Mouse (Mus musculus) bone marrow, adult 2 months (tissue): ENCODE results near the gene Mthfd2l. TPM values are rescaled to one million over a fixed set of nuclear protein-coding genes. Genes with fewer than 3 reads are reported as not detected.

Source experiments
- H3K27ac ChIP-seq: fragments of 200-500 bp; 2 replicates; pipeline ENCODE4 v1.5.1; 2012; ENCODE audit warnings: low read depth, mild to moderate bottlenecking, control low read depth, inconsistent platforms, low read length; ENCODE audit not compliant: control insufficient read depth, poor library complexity, insufficient read depth
- H3K4me1 ChIP-seq: fragments of 200-500 bp; 2 replicates; pipeline ENCODE4 v1.6.1; 2011; ENCODE audit warnings: low read length; ENCODE audit not compliant: control insufficient read depth, insufficient read depth
- H3K4me3 ChIP-seq: fragments of 200-500 bp; replicated peaks from 2 replicates; pipeline ENCODE3; 2011; ENCODE audit warnings: mild to moderate bottlenecking, low read depth, low read length, control low read depth; ENCODE audit not compliant: control insufficient read depth
- CTCF ChIP-seq: fragments of 200-500 bp; IDR thresholded peaks from 2 replicates; pipeline ENCODE4 v1.5.1; 2011; ENCODE audit warnings: low read length, control low read depth; ENCODE audit not compliant: control insufficient read depth, insufficient read depth
- POLR2A ChIP-seq: fragments of 200-500 bp; IDR thresholded peaks from 2 replicates; pipeline ENCODE4 v1.6.1; 2011; ENCODE audit warnings: low read depth, mild to moderate bottlenecking, control low read depth, low read length, borderline replicate concordance; ENCODE audit not compliant: control insufficient read depth
- WGBS: fragments of 180-500 bp; shearing (Covaris S2); methylation state at CpG from one replicate; pipeline ENCODE4 v1.1.7; 2018; 5-methylcytosine and 5-hydroxymethylcytosine counted together
- polyA plus RNA-seq: library from polyadenylated mRNA; stranded (reverse); fragments of >200 nt; gene quantifications from 2 replicates; pipeline ENCODE4 v1.2.4, GENCODE M21; 2011; ENCODE audit warnings: low replicate concordance; ENCODE audit not compliant: missing spikeins, insufficient read depth, insufficient read length

Gene Mthfd2l
- polyA plus RNA-seq, 1 experiment, result 3.4 TPM

DNA sequence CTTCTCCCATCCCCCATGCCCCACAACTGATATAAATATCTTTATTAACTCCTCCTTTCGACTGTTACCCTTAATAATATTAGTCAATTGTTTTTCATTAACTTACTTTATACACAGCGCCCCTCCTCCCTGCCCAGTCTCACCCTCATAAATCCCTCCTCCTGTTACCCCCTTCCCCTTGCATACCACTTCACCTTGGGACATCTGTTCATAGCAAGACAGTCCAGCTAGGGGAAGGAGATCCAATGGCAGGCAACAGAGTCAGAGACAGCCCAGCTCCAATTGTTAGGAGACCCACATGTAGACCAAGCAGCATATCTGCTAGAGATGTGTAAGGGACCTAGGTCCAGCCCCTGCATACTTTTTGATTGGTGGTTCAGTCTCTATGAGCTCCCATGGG lies 108.0 kb downstream of the Mthfd2l start:
- TF ChIP-seq CTCF (no peak), POLR2A (no peak)
- WGBS, result 76% methylated on average over 2 of the region's 2 CpGs
- Histone ChIP-seq H3K4me3 (no peak overlapping the region), H3K27ac (no peak overlapping the region), H3K4me1 (no peaks in the 10 kb centered on the region; the same call in 1 of the 2 replicates)

DNA sequence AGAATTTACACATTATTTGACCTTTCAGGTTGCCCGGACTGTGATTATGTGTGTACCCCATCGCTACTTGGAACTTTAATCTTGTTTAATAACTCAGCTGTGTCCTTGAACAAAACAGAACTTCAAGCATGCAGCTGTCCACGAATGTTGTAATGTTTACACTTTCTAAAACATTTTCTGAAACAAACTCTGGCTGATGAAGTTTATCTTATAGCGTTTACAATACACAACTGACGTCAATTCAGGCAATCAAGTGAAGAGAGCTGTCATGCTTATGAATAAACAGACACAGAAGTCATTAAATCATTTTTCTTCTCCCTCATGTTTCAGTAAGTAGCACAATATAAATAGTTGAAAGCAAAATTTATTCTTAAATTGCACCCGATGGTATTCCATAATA lies 117.1 kb downstream of the Mthfd2l start:
- Histone ChIP-seq H3K4me3 (no peak overlapping the region), H3K4me1 (no peaks in the 10 kb centered on the region), H3K27ac (no peak overlapping the region)
- WGBS, result 75% methylated on average over 6 of the region's 6 CpGs
- TF ChIP-seq POLR2A (no peak), CTCF (no peak)

DNA sequence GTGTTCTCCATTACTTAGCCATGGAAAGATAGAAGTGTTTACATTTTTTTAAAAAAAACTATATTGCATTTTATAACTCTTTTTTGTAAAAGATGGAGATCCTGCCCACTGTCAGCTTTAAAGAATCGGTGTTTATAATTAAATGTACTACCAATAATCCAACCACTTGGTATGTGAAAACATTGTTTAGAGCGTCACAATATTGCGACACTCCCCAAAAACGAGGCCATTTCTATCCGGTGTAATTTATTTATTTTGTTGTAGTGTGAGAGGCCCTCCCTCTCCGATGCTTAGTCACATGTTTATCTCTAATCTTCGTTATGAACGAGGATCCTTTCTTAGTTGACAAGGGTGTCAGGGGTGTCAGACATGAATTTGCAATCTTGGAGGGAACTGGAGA lies 117.5 kb downstream of the Mthfd2l start:
- WGBS, result 78% methylated on average over 8 of the region's 8 CpGs
- H3K4me3 ChIP-seq, result no peak overlapping the region
- H3K4me1 ChIP-seq, result no peaks in the 10 kb centered on the region
- no peak overlapping the region for H3K27ac ChIP-seq
- TF ChIP-seq CTCF (no peak), POLR2A (no peak)

Other genes with a start within 250 kb of the Mthfd2l start
- gene Cxcl5, start 171.8 kb upstream of the Mthfd2l start, polyA plus RNA-seq, result 2.7 and 5.4 TPM in 2 replicates
- gene Ppbp, start 162.6 kb upstream of the Mthfd2l start, polyA plus RNA-seq, result 311 and 487 TPM in 2 replicates
- 274 and 431 TPM in 2 replicates for gene Pf4, start 158.7 kb upstream of the Mthfd2l start, polyA plus RNA-seq
- not detected in 2 replicates for gene Cxcl3, start 145.0 kb upstream of the Mthfd2l start, polyA plus RNA-seq
- gene Cxcl15, start 136.6 kb upstream of the Mthfd2l start, polyA plus RNA-seq, result not detected in 2 replicates
- gene Cxcl1, start 39.9 kb upstream of the Mthfd2l start, polyA plus RNA-seq, result 1.6 TPM in 1 of 2 replicates, not detected in the other
- not detected in 2 replicates for gene Cxcl2, start 27.2 kb upstream of the Mthfd2l start, polyA plus RNA-seq
- not detected in 2 replicates for gene Epgn, start 96.3 kb downstream of the Mthfd2l start, polyA plus RNA-seq
- not detected in 2 replicates for gene Ereg, start 143.5 kb downstream of the Mthfd2l start, polyA plus RNA-seq
- not detected in 2 replicates for gene Areg, start 208.5 kb downstream of the Mthfd2l start, polyA plus RNA-seq